Mouse (Mus musculus): ENCODE measurements around the gene Mre11a. TPM values are rescaled to one million over a fixed set of nuclear protein-coding genes. Genes with fewer than 3 reads are reported as not detected.
"Not testable (repeated sequence)": the region's sequence is repeated elsewhere in the genome, so short reads cannot be mapped to it uniquely, and the experiment has no call there.

Gene Mre11a
- polyA plus RNA-seq, 1 experiment = 13.8 TPM

GRCm38 (mm10) chr9:14866957-14867356 lies 82.5 kb downstream of the Mre11a start:
- TF ChIP-seq CTCF (IDR thresholded peaks at IDR 0.05; ENCODE audit: control insufficient read depth, insufficient read depth, low read length) (peak; percentile 59), POLR2A (IDR thresholded peaks at IDR 0.05; ENCODE audit: borderline replicate concordance, control insufficient read depth, low read depth, low read length) (no peak)
- WGBS = 9% methylated on average over 7 of the region's 7 CpGs

GRCm38 (mm10) chr9:14868326-14868725 lies 83.9 kb downstream of the Mre11a start:
- TF ChIP-seq CTCF (IDR thresholded peaks at IDR 0.05; ENCODE audit: control insufficient read depth, insufficient read depth, low read length) = no peak
- TF ChIP-seq POLR2A (IDR thresholded peaks at IDR 0.05; ENCODE audit: borderline replicate concordance, control insufficient read depth, low read depth, low read length) = no peak
- WGBS = 84% methylated on average over 8 of the region's 8 CpGs
- no peak overlapping the region for H3K27ac ChIP-seq (ENCODE audit: control insufficient read depth, insufficient read depth, low read depth, low read length, poor library complexity)
- H3K4me3 ChIP-seq (replicated peaks; ENCODE audit: control insufficient read depth, low read depth, low read length) = no peak overlapping the region
- H3K4me1 ChIP-seq (ENCODE audit: control insufficient read depth, insufficient read depth, low read length) = peaks cover 2% of the 10 kb centered on the region

More at GRCm38 (mm10) chr9:14866957-14867356, 82.5 kb downstream of the Mre11a start:
- Histone ChIP-seq H3K4me3 (replicated peaks; ENCODE audit: control insufficient read depth, low read depth, low read length) (no peak overlapping the region), H3K27ac (ENCODE audit: control insufficient read depth, insufficient read depth, low read depth, low read length, poor library complexity) (no peak overlapping the region), H3K4me1 (ENCODE audit: control insufficient read depth, insufficient read depth, low read length) (peaks cover 2% of the 10 kb centered on the region)

GRCm38 (mm10) chr9:14870377-14870776 lies 85.9 kb downstream of the Mre11a start:
- H3K4me1 ChIP-seq (ENCODE audit: control insufficient read depth, insufficient read depth, low read length) = peaks cover 2% of the 10 kb centered on the region
- no peak for TF ChIP-seq CTCF (IDR thresholded peaks at IDR 0.05; ENCODE audit: control insufficient read depth, insufficient read depth, low read length)
- TF ChIP-seq POLR2A (IDR thresholded peaks at IDR 0.05; ENCODE audit: borderline replicate concordance, control insufficient read depth, low read depth, low read length) = no peak
- WGBS = 84% methylated on average over 2 of the region's 2 CpGs
- H3K27ac ChIP-seq (ENCODE audit: control insufficient read depth, insufficient read depth, low read depth, low read length, poor library complexity) = no peak overlapping the region
- H3K4me3 ChIP-seq (replicated peaks; ENCODE audit: control insufficient read depth, low read depth, low read length) = no peak overlapping the region

- WGBS = 86% methylated on average over 10 of the region's 10 CpGs
- Histone ChIP-seq H3K27ac (ENCODE audit: control insufficient read depth, insufficient read depth, low read depth, low read length, poor library complexity) (no peak overlapping the region), H3K4me1 (ENCODE audit: control insufficient read depth, insufficient read depth, low read length) (peaks cover 2% of the 10 kb centered on the region), H3K4me3 (replicated peaks; ENCODE audit: control insufficient read depth, low read depth, low read length) (no peak overlapping the region)
- no peak for TF ChIP-seq CTCF (IDR thresholded peaks at IDR 0.05; ENCODE audit: control insufficient read depth, insufficient read depth, low read length)
- TF ChIP-seq POLR2A (IDR thresholded peaks at IDR 0.05; ENCODE audit: borderline replicate concordance, control insufficient read depth, low read depth, low read length) = no peak
Measured at GRCm38 (mm10) chr9:14870802-14871201, 86.3 kb downstream of the Mre11a start.

GRCm38 (mm10) chr9:14871536-14871935 lies 87.1 kb downstream of the Mre11a start:
- peaks cover 2% of the 10 kb centered on the region for H3K4me1 ChIP-seq (ENCODE audit: control insufficient read depth, insufficient read depth, low read length)
- no peak for TF ChIP-seq CTCF (IDR thresholded peaks at IDR 0.05; ENCODE audit: control insufficient read depth, insufficient read depth, low read length)
- TF ChIP-seq POLR2A (IDR thresholded peaks at IDR 0.05; ENCODE audit: borderline replicate concordance, control insufficient read depth, low read depth, low read length) = no peak
- WGBS = 56% methylated on average over 3 of the region's 3 CpGs
- H3K27ac ChIP-seq (ENCODE audit: control insufficient read depth, insufficient read depth, low read depth, low read length, poor library complexity) = no peak overlapping the region
- H3K4me3 ChIP-seq (replicated peaks; ENCODE audit: control insufficient read depth, low read depth, low read length) = no peak overlapping the region

- WGBS = 76% methylated on average over 17 of the region's 17 CpGs
- TF ChIP-seq CTCF (IDR thresholded peaks at IDR 0.05; ENCODE audit: control insufficient read depth, insufficient read depth, low read length) (no peak), POLR2A (IDR thresholded peaks at IDR 0.05; ENCODE audit: borderline replicate concordance, control insufficient read depth, low read depth, low read length) (no peak)
- Histone ChIP-seq H3K4me1 (ENCODE audit: control insufficient read depth, insufficient read depth, low read length) (no peaks in the 10 kb centered on the region), H3K27ac (ENCODE audit: control insufficient read depth, insufficient read depth, low read depth, low read length, poor library complexity) (no peak overlapping the region; the same call in 1 of the 2 replicates), H3K4me3 (replicated peaks; ENCODE audit: control insufficient read depth, low read depth, low read length) (no peak overlapping the region)
Measured at GRCm38 (mm10) chr9:14872181-14872930, 87.9 kb downstream of the Mre11a start.

GRCm38 (mm10) chr9:14875743-14876507 lies 91.5 kb downstream of the Mre11a start:
- Histone ChIP-seq H3K4me3 (replicated peaks; ENCODE audit: control insufficient read depth, low read depth, low read length) (no peak overlapping the region), H3K27ac (ENCODE audit: control insufficient read depth, insufficient read depth, low read depth, low read length, poor library complexity) (no peak overlapping the region), H3K4me1 (ENCODE audit: control insufficient read depth, insufficient read depth, low read length) (no peaks in the 10 kb centered on the region; the same call in 1 of the 2 replicates)
- 77% methylated on average over 5 of the region's 5 CpGs for WGBS
- no peak for TF ChIP-seq CTCF (IDR thresholded peaks at IDR 0.05; ENCODE audit: control insufficient read depth, insufficient read depth, low read length)
- no peak for TF ChIP-seq POLR2A (IDR thresholded peaks at IDR 0.05; ENCODE audit: borderline replicate concordance, control insufficient read depth, low read depth, low read length)

GRCm38 (mm10) chr9:14876566-14876965 lies 92.1 kb downstream of the Mre11a start:
- H3K4me1 ChIP-seq (ENCODE audit: control insufficient read depth, insufficient read depth, low read length); H3K27ac ChIP-seq (ENCODE audit: control insufficient read depth, insufficient read depth, low read depth, low read length, poor library complexity); H3K4me3 ChIP-seq (replicated peaks; ENCODE audit: control insufficient read depth, low read depth, low read length): not testable (repeated sequence)
- WGBS = 84% methylated on average over 8 of the region's 8 CpGs
